Mouse (Mus musculus) intestine, embryonic 14.5 days (tissue): ENCODE measurements at regions not wholly inside any gene's neighbourhood (a gene's known extent, or its start where the extent isn't known, plus 50 kb on each side); places are given as distances from the start of the nearest gene placed in this dataset.

ENCODE experiments used
- ATAC-seq: fragments of 200-750 bp; cut with Nextera tagmentation; replicated peaks from 2 replicates; pipeline ENCODE4 v1.8.0; 2017; ENCODE audit warnings: low read depth, moderate number of reproducible peaks, moderate TSS enrichment, moderate library complexity; ENCODE audit not compliant: low FRiP score, low TSS enrichment
- DNase-seq: peaks from one replicate; pipeline ENCODE4 v3.0.0-alpha.2; 2018; ENCODE audit warnings: low spot score
- H3K27ac ChIP-seq: fragments of 300-500 bp; sonication (generic); 2 replicates; pipeline ENCODE4 v1.5.1; 2014; ENCODE audit warnings: low read depth, mild to moderate bottlenecking, control low read depth
- H3K27me3 ChIP-seq: fragments of 300-500 bp; sonication (generic); replicated peaks from 2 replicates; pipeline ENCODE4 v1.6.1; 2014; ENCODE audit warnings: low read length, control low read depth; ENCODE audit not compliant: control insufficient read depth, insufficient read depth
- H3K36me3 ChIP-seq: fragments of 300-500 bp; sonication (generic); 2 replicates; pipeline ENCODE4 v1.6.1; 2014; ENCODE audit warnings: low read length, control low read depth; ENCODE audit not compliant: control insufficient read depth, insufficient read depth
- H3K4me1 ChIP-seq: fragments of 300-500 bp; sonication (generic); replicated peaks from 2 replicates; pipeline ENCODE4 v1.6.1; 2014; ENCODE audit warnings: low read length, control low read depth, mixed read lengths; ENCODE audit not compliant: control insufficient read depth, insufficient read depth
- H3K4me2 ChIP-seq: fragments of 300-500 bp; sonication (generic); 2 replicates; pipeline ENCODE4 v1.6.1; 2014; ENCODE audit warnings: low read length
- H3K4me3 ChIP-seq: fragments of 300-500 bp; sonication (generic); 2 replicates; pipeline ENCODE4 v1.5.1; 2014; ENCODE audit warnings: low read depth, low read length, control low read depth, mixed read lengths
- H3K9ac ChIP-seq: fragments of 300-500 bp; sonication (generic); 2 replicates; pipeline ENCODE4 v1.6.1; 2014; ENCODE audit warnings: mild to moderate bottlenecking, low read length
- H3K9me3 ChIP-seq: fragments of 300-500 bp; sonication (generic); 2 replicates; pipeline ENCODE4 v1.6.1; 2016; ENCODE audit warnings: low read length, control low read depth; ENCODE audit not compliant: control insufficient read depth
- WGBS: fragments of 180-500 bp; shearing (Covaris S2); extraction: QIAGEN DNeasy Blood & Tissue Kit; methylation state at CpG from one replicate; pipeline ENCODE4 v1.1.7; 2014; 5-methylcytosine and 5-hydroxymethylcytosine counted together

GRCm38 (mm10) chrX:17026161-17026829, 114.7 kb upstream of the Ndp start:
- Histone ChIP-seq H3K9me3 (no peaks in the 10 kb centered on the region), H3K9ac (no peak overlapping the region), H3K36me3 (no peaks in the 10 kb centered on the region), H3K4me2 (no peak overlapping the region), H3K4me1 (no peaks in the 10 kb centered on the region), H3K4me3 (no peak overlapping the region), H3K27ac (no peak overlapping the region), H3K27me3 (no peaks in the 10 kb centered on the region)
- DNase-seq (no peak), ATAC-seq (no peak)

GRCm38 (mm10) chrX:17017823-17018222, 106.2 kb upstream of the Ndp start:
- Histone ChIP-seq H3K27ac (no peak overlapping the region), H3K9ac (no peak overlapping the region), H3K4me2 (no peak overlapping the region), H3K4me3 (no peak overlapping the region), H3K9me3 (no peaks in the 10 kb centered on the region), H3K4me1 (no peaks in the 10 kb centered on the region), H3K36me3 (no peaks in the 10 kb centered on the region), H3K27me3 (no peaks in the 10 kb centered on the region)
- WGBS, result 71% methylated on average over 1 of the region's 1 CpGs
- DNase-seq, result no peak
- no peak for ATAC-seq

GRCm38 (mm10) chrX:17009188-17009587, 97.6 kb upstream of the Ndp start:
- H3K9me3 ChIP-seq, result no peaks in the 10 kb centered on the region
- H3K36me3 ChIP-seq, result no peaks in the 10 kb centered on the region
- DNase-seq, result no peak
- no peak overlapping the region for H3K4me2 ChIP-seq
- WGBS, result 47% methylated on average over 2 of the region's 2 CpGs
- H3K27me3 ChIP-seq, result no peaks in the 10 kb centered on the region
- no peaks in the 10 kb centered on the region for H3K4me1 ChIP-seq
- ATAC-seq, result no peak
- no peak overlapping the region for H3K4me3 ChIP-seq
- H3K27ac ChIP-seq, result no peak overlapping the region
- H3K9ac ChIP-seq, result no peak overlapping the region

GRCm38 (mm10) chrX:16998578-16998977, 87.0 kb upstream of the Ndp start:
- no peak overlapping the region for H3K27ac ChIP-seq
- H3K36me3 ChIP-seq, result no peaks in the 10 kb centered on the region
- WGBS, result 27% methylated on average over 5 of the region's 5 CpGs
- no peaks in the 10 kb centered on the region for H3K4me1 ChIP-seq
- DNase-seq (peak; percentile 50), ATAC-seq (no peak)
- no peak overlapping the region for H3K9ac ChIP-seq
- no peaks in the 10 kb centered on the region for H3K27me3 ChIP-seq
- H3K4me3 ChIP-seq, result no peak overlapping the region
- no peak overlapping the region for H3K4me2 ChIP-seq
- no peaks in the 10 kb centered on the region for H3K9me3 ChIP-seq
